Mouse (Mus musculus) naive thymus-derived CD4-positive, alpha-beta T cell, adult 2 months (primary cell): Measurements from ENCODE around the gene Gm16503.
"Not testable (repeated sequence)": the region's sequence is repeated elsewhere in the genome, so short reads cannot be mapped to it uniquely, and the experiment has no call there.

Experiments used
- DNase-seq: peaks from one replicate; pipeline ENCODE4 v3.0.0-alpha.2; 2011; ENCODE audit warnings: low read depth

Gene Gm16503

GRCm38 (mm10) chr4:147539918-147540317 is at the start of gene Gm16503:
Gm16503 (plus strand) TSS chr4:147540218.
- DNase-seq = not testable (repeated sequence)

- DNase-seq = not testable (repeated sequence)
These were observed 47.9 kb upstream of the Gm16503 start, which contains the start of gene Zfp982 for GRCm38 (mm10) chr4:147492117-147492516. Zfp982 (plus strand) TSS chr4:147492417.

- not testable (repeated sequence) for DNase-seq
These were observed 41.0 kb upstream of the Gm16503 start for GRCm38 (mm10) chr4:147498772-147499613.

GRCm38 (mm10) chr4:147509174-147509573 is 30.8 kb upstream of the Gm16503 start:
- DNase-seq = no peak

GRCm38 (mm10) chr4:147518981-147519380 is 21.0 kb upstream of the Gm16503 start:
- DNase-seq = no peak

GRCm38 (mm10) chr4:147520100-147520499 is 19.9 kb upstream of the Gm16503 start:
- DNase-seq = no peak

- no peak for DNase-seq
These were observed 14.9 kb upstream of the Gm16503 start for GRCm38 (mm10) chr4:147525125-147525524.

GRCm38 (mm10) chr4:147530366-147530765 is 9.7 kb upstream of the Gm16503 start:
- DNase-seq = no peak

- not testable (repeated sequence) for DNase-seq
These were observed 4.1 kb upstream of the Gm16503 start for GRCm38 (mm10) chr4:147535916-147536315.

- no peak for DNase-seq
These were observed 2.3 kb upstream of the Gm16503 start for GRCm38 (mm10) chr4:147537702-147538101.

GRCm38 (mm10) chr4:147541105-147541504 is 1.1 kb downstream of the Gm16503 start:
- DNase-seq = no peak

- not testable (repeated sequence) for DNase-seq
These were observed 13.1 kb downstream of the Gm16503 start, which contains the start of gene Zfp985 for GRCm38 (mm10) chr4:147553071-147553470. Zfp985 (plus strand) TSS chr4:147553277.

GRCm38 (mm10) chr4:147554361-147554760 is 14.3 kb downstream of the Gm16503 start:
- DNase-seq = not testable (repeated sequence)

GRCm38 (mm10) chr4:147556921-147557320 is 16.9 kb downstream of the Gm16503 start:
- not testable (repeated sequence) for DNase-seq

GRCm38 (mm10) chr4:147558011-147558410 is 18.0 kb downstream of the Gm16503 start:
- DNase-seq = not testable (repeated sequence)

- not testable (repeated sequence) for DNase-seq
These were observed 19.1 kb downstream of the Gm16503 start for GRCm38 (mm10) chr4:147559096-147559495.

- DNase-seq = no peak
These were observed 25.6 kb downstream of the Gm16503 start for GRCm38 (mm10) chr4:147565426-147566220.

- not testable (repeated sequence) for DNase-seq
These were observed 31.1 kb downstream of the Gm16503 start for GRCm38 (mm10) chr4:147571156-147571555.

- not testable (repeated sequence) for DNase-seq
These were observed 39.4 kb downstream of the Gm16503 start for GRCm38 (mm10) chr4:147579371-147579770.

GRCm38 (mm10) chr4:147586511-147587473 is 46.8 kb downstream of the Gm16503 start:
- DNase-seq = no peak
